Comparison of ENCODE assay signal across 12 mouse cellular contexts in genomic region chr12:27336801-27337200, GRCm38 (mm10). TPM values are rescaled to one million over a fixed set of nuclear protein-coding genes. Genes with fewer than 3 reads are reported as not detected.
DNase-seq lines count a peak whose midpoint lies in the region; ATAC-seq and TF ChIP-seq lines count a peak whose summit lies in the region.
"Had no signal": no experiment of that assay in that cellular context is flagged by ENCODE, and none has a peak within 500 bp of the region (broad histone marks: within the 10 kb centered on the region; RNA-seq: fewer than 3 reads in every experiment).

No protein-coding gene starts in this region.

- no peak for TF ChIP-seq CTCF in liver, postnatal 0 days (IDR thresholded peaks at IDR 0.05; ENCODE audit: low read depth)

- 0 out of 2 replicates have a peak overlapping the region, but pooled peaks have one; percentile 16 for H3K4me2 ChIP-seq in liver, embryonic 11.5 days
- H3K4me2 ChIP-seq in liver, postnatal 0 days (ENCODE audit: low read depth, low read length): no peak overlapping the region
- peak overlapping the region; percentile 77 for H3K4me2 ChIP-seq in forebrain, embryonic 15.5 days (replicated peaks)
- H3K4me2 ChIP-seq in limb, embryonic 12.5 days: peak overlapping the region; percentile 67
- H3K4me2 ChIP-seq in neural tube, embryonic 13.5 days: peak overlapping the region; percentile 65
- H3K4me2 ChIP-seq: heart, embryonic 12.5 days had no signal

- H3K9me3 ChIP-seq in liver, embryonic 11.5 days (ENCODE audit: control insufficient read depth, low read length): no peaks in the 10 kb centered on the region
- H3K9me3 ChIP-seq in liver, postnatal 0 days (ENCODE audit: low read length): no peaks in the 10 kb centered on the region
- H3K9me3 ChIP-seq in forebrain, embryonic 15.5 days: no peaks in the 10 kb centered on the region
- H3K9me3 ChIP-seq in limb, embryonic 12.5 days: no peaks in the 10 kb centered on the region
- H3K9me3 ChIP-seq in neural tube, embryonic 13.5 days: no peaks in the 10 kb centered on the region
- H3K9me3 ChIP-seq: heart, embryonic 12.5 days had no signal

- WGBS in liver, embryonic 11.5 days: 65% methylated on average over 5 of the region's 5 CpGs
- WGBS in liver, postnatal 0 days (ENCODE audit: insufficient replicate concordance): 69% methylated on average over 5 of the region's 5 CpGs
- 12% methylated on average over 5 of the region's 5 CpGs for WGBS in forebrain, embryonic 15.5 days
- 41% methylated on average over 5 of the region's 5 CpGs for WGBS in limb, embryonic 12.5 days
- WGBS in neural tube, embryonic 13.5 days: 28% methylated on average over 5 of the region's 5 CpGs

- peaks cover 34% of the 10 kb centered on the region for H3K27me3 ChIP-seq in liver, embryonic 11.5 days (replicated peaks; ENCODE audit: control insufficient read depth, insufficient read depth, low read length)
- peaks cover 43% of the 10 kb centered on the region for H3K27me3 ChIP-seq in liver, postnatal 0 days (ENCODE audit: insufficient read depth, low read length)
- no peaks in the 10 kb centered on the region for H3K27me3 ChIP-seq in forebrain, embryonic 15.5 days
- no peaks in the 10 kb centered on the region for H3K27me3 ChIP-seq in limb, embryonic 12.5 days
- no peaks in the 10 kb centered on the region for H3K27me3 ChIP-seq in neural tube, embryonic 13.5 days
- H3K27me3 ChIP-seq: heart, embryonic 12.5 days had no signal

- DNase-seq in liver, embryonic 11.5 days (ENCODE audit: low spot score): no peak
- no peak for DNase-seq in liver, postnatal 0 days
- no peak for DNase-seq in right cerebral cortex, postnatal 25 days
- no peak for DNase-seq in urinary bladder, adult 2 months (ENCODE audit: low spot score)
- DNase-seq in left cerebral cortex, postnatal 4 days: no peak
- DNase-seq: lung, adult 18-20 months; thymus, postnatal 25 days had no signal

- intact Hi-C loops in left cerebral cortex, postnatal 4 days (cut with DNase I): loop anchor here (5.0 to 10.0 kb wide), 5 partner anchors 182 to 604 kb away; no protein-coding TSS in a partner anchor

- no peaks in the 10 kb centered on the region for H3K36me3 ChIP-seq in liver, embryonic 11.5 days (ENCODE audit: control insufficient read depth, insufficient read depth, low read length)
- no peaks in the 10 kb centered on the region for H3K36me3 ChIP-seq in liver, postnatal 0 days (replicated peaks; ENCODE audit: insufficient read depth, low read length)
- H3K36me3 ChIP-seq in forebrain, embryonic 15.5 days: peaks cover 14% of the 10 kb centered on the region; the same call in 1 of the 2 replicates
- peaks cover 37% of the 10 kb centered on the region for H3K36me3 ChIP-seq in limb, embryonic 12.5 days
- H3K36me3 ChIP-seq in neural tube, embryonic 13.5 days: peaks cover 26% of the 10 kb centered on the region

- H3K27ac ChIP-seq in liver, embryonic 11.5 days (ENCODE audit: low read depth, low read length): no peak overlapping the region
- H3K27ac ChIP-seq in liver, postnatal 0 days (ENCODE audit: low read depth): no peak overlapping the region
- peak overlapping the region; percentile 98 for H3K27ac ChIP-seq in forebrain, embryonic 15.5 days (replicated peaks)
- peak overlapping the region; percentile 59; the same call in 1 of the 2 replicates for H3K27ac ChIP-seq in limb, embryonic 12.5 days
- H3K27ac ChIP-seq in neural tube, embryonic 13.5 days (replicated peaks): peak overlapping the region; percentile 98

- no peaks in the 10 kb centered on the region for H3K4me1 ChIP-seq in liver, embryonic 11.5 days (replicated peaks; ENCODE audit: control insufficient read depth, insufficient read depth, low read length)
- H3K4me1 ChIP-seq in liver, postnatal 0 days (ENCODE audit: insufficient read depth): 0 out of 2 replicates have a peak, but pooled peaks cover 4% of the 10 kb centered on the region
- peaks cover 39% of the 10 kb centered on the region for H3K4me1 ChIP-seq in forebrain, embryonic 15.5 days
- H3K4me1 ChIP-seq in limb, embryonic 12.5 days (replicated peaks): peaks cover 19% of the 10 kb centered on the region
- peaks cover 40% of the 10 kb centered on the region for H3K4me1 ChIP-seq in neural tube, embryonic 13.5 days (replicated peaks)

- ATAC-seq in liver, embryonic 11.5 days (replicated peaks; ENCODE audit: low FRiP score): no peak
- ATAC-seq in liver, postnatal 0 days: no peak
- ATAC-seq in forebrain, embryonic 15.5 days (replicated peaks): no peak
- ATAC-seq in limb, embryonic 12.5 days (ENCODE audit: insufficient number of reproducible peaks, insufficient read depth, low FRiP score, low TSS enrichment, low read depth): no peak
- no peak for ATAC-seq in neural tube, embryonic 13.5 days (ENCODE audit: low read depth)
- ATAC-seq: intestine, postnatal 0 days had no signal

- H3K9ac ChIP-seq in liver, embryonic 11.5 days (ENCODE audit: low read depth, low read length): no peak overlapping the region
- H3K9ac ChIP-seq in liver, postnatal 0 days (replicated peaks): no peak overlapping the region
- H3K9ac ChIP-seq in forebrain, embryonic 15.5 days (replicated peaks): peak overlapping the region; percentile 100
- peak overlapping the region; percentile 100 for H3K9ac ChIP-seq in limb, embryonic 12.5 days (replicated peaks)
- peak overlapping the region; percentile 100 for H3K9ac ChIP-seq in neural tube, embryonic 13.5 days
- H3K9ac ChIP-seq: heart, embryonic 12.5 days had no signal

- H3K4me3 ChIP-seq in liver, embryonic 11.5 days (ENCODE audit: low read depth, low read length): no peak overlapping the region
- no peak overlapping the region for H3K4me3 ChIP-seq in liver, postnatal 0 days (ENCODE audit: low read depth, low read length)
- H3K4me3 ChIP-seq in forebrain, embryonic 15.5 days: peak overlapping the region; percentile 96
- peak overlapping the region; percentile 98 for H3K4me3 ChIP-seq in limb, embryonic 12.5 days (replicated peaks)
- peak overlapping the region; percentile 100 for H3K4me3 ChIP-seq in neural tube, embryonic 13.5 days
- H3K4me3 ChIP-seq: heart, embryonic 12.5 days had no signal

- TF ChIP-seq EP300 in liver, postnatal 0 days (IDR thresholded peaks at IDR 0.05; ENCODE audit: low read depth): no peak

RNA-seq across cellular contexts. Expression of gene Sox11, which starts 5.6 kb away (rescaled TPM):
- polyA plus RNA-seq in liver, embryonic 11.5 days (2014; fragmentation: Nextera tagmentation; extraction: Ambion mirVana): 32.2 and 32.4 TPM in 2 replicates
- polyA plus RNA-seq in liver, postnatal 0 days (2015; fragmentation: Nextera tagmentation; extraction: Ambion mirVana): 0.48 and 0.54 TPM in 2 replicates
- 1,052 and 1,056 TPM in 2 replicates for polyA plus RNA-seq in forebrain, embryonic 15.5 days (2015; fragmentation: Nextera tagmentation; extraction: Ambion mirVana)
- 246 and 273 TPM in 2 replicates for polyA plus RNA-seq in limb, embryonic 12.5 days (2016; fragmentation: Nextera tagmentation; extraction: Ambion mirVana)
- polyA plus RNA-seq in neural tube, embryonic 13.5 days (2015; fragmentation: Nextera tagmentation; extraction: Ambion mirVana): 512 and 534 TPM in 2 replicates
- polyA plus RNA-seq in urinary bladder, adult 2 months (2012; rRNA removed): 0.31 and 0.33 TPM in 2 replicates
- 100 to 1,000 TPM; 194 to 222 TPM for total RNA-seq in left cerebral cortex, postnatal 4 days (2021)

Comparison
In these comparisons a context has a peak if more than half of its experiments do, and no peak if none do; other contexts are left out.
1. RNA of gene Sox11, which starts 5.6 kb away (polyA plus RNA-seq): 1,052 to 1,056 TPM in forebrain, embryonic 15.5 days, 512 to 534 TPM in neural tube, embryonic 13.5 days, 246 to 273 TPM in limb, embryonic 12.5 days and 32.2 to 32.4 TPM in liver, embryonic 11.5 days; 0.48 to 0.54 TPM in liver, postnatal 0 days and 0.31 to 0.33 TPM in urinary bladder, adult 2 months; every median in the first group is over 10 times any median in the second.
2. H3K27ac ChIP-seq: peak in forebrain, embryonic 15.5 days (single experiment), limb, embryonic 12.5 days (single experiment) and neural tube, embryonic 13.5 days (single experiment); none in liver, embryonic 11.5 days (single experiment) and liver, postnatal 0 days (single experiment).
3. H3K4me3 ChIP-seq: peak in forebrain, embryonic 15.5 days (single experiment), limb, embryonic 12.5 days (single experiment) and neural tube, embryonic 13.5 days (single experiment); none in liver, embryonic 11.5 days (single experiment) and liver, postnatal 0 days (single experiment).
4. H3K9ac ChIP-seq: peak in forebrain, embryonic 15.5 days (single experiment), limb, embryonic 12.5 days (single experiment) and neural tube, embryonic 13.5 days (single experiment); none in liver, embryonic 11.5 days (single experiment) and liver, postnatal 0 days (single experiment).